Mouse (Mus musculus): ENCODE results near the gene Gm10337.

The Gm10337 gene

GRCm38 (mm10) chr15:102500479-102500878 is 3.0 kb upstream of the Gm10337 start:
- DNase-seq, result no peak

GRCm38 (mm10) chr15:102501084-102501814 is 2.3 kb upstream of the Gm10337 start:
- DNase-seq, result no peak

GRCm38 (mm10) chr15:102502254-102502840 is 1.2 kb upstream of the Gm10337 start:
- DNase-seq, result no peak

- no peak for DNase-seq
These were observed 631 bp downstream of the Gm10337 start for GRCm38 (mm10) chr15:102503924-102504782.

DNA sequence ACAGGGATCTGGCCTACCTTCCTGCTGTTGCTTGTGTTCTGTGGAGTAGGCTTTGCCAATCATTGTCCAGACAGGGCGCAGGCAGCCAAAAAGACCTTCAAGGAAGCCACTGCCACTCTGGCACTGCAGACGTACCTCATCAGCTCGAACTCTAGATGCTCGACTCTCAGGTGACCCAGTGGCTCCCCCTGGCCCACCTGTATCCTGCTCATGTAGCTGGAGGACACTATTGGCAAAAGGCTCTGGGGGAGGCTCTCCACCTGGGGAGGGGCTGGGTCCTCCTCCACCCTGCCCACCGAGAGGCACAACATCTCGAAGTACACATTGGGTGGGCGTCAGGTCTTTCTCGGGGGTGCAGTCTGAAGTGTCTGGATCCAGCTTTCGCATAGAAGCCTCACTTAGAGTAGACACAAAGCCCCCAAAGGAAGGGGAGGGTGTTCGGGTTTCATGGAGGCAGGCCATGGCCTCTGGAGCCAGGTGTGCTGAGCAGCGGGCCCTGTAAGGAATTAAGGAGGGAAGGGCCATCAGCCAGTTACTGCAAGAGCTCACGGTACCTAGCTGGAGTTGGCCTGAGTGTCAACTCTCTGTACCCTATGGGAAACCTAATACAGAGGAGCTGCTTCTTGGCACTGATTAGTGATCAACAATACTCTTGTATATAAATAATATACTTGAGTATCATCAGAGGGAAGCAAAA is 1.7 kb downstream of the Gm10337 start:
- DNase-seq, result no peak

GRCm38 (mm10) chr15:102505770-102506463 is 2.4 kb downstream of the Gm10337 start:
- DNase-seq, result no peak

DNA sequence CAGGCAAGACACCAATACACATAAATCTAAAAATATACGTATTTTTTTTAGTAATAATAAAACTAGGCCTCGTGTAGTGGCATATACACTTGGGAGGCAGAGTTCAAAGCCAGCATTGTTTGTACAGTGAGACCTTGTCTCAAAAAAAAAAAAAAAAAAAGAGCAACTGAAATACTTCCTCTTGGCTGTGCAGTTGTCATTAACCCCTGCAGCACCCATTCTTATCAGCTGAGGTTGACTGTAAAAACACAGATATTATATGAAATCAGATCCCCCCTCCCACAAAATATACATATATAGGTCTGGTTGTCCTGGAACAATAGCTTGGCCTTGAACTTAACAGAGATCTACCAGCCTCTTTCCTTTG is 2.9 kb downstream of the Gm10337 start:
- no peak for DNase-seq

- DNase-seq, result no peak
These were observed 3.3 kb downstream of the Gm10337 start for GRCm38 (mm10) chr15:102506864-102507263.

DNA sequence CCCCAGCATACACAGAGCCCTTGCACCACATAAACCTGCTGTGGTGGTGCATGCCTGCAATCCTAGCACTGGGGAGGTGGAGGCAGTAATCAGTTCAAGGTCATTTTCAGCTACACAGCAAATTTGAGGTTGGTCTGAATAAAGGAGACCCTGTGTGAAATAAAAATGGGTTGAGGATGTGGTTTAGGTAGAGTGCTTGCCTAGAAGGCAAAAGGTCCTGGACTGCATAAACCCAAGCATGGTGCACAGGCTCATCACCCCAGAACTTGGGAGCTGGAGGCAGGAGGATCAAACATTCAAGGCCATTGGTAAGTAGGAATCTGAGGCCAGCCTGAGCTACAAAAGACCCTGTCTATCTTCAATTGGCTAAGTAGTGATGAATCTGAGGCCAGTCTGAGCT is 4.0 kb downstream of the Gm10337 start:
- no peak for DNase-seq

DNA sequence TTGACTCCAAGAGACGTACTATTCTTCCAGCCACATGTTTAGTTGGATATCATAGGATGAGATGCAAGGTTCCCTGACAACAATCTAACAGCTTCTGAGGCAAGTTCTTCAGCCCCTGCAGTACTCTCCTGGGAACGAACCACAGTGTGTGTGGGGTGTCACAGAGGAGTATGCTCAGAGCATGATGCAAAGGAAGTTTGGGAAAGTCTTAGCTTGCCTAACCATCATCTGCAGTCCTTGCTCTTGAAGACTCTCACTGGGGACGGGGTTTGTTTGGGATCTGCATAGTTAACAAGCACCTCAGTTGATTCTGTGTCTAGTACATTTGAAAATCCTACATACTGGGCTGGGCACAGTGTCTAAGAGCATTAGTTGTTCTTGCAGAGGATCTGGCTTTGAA is 4.8 kb downstream of the Gm10337 start:
- DNase-seq, result no peak

DNA sequence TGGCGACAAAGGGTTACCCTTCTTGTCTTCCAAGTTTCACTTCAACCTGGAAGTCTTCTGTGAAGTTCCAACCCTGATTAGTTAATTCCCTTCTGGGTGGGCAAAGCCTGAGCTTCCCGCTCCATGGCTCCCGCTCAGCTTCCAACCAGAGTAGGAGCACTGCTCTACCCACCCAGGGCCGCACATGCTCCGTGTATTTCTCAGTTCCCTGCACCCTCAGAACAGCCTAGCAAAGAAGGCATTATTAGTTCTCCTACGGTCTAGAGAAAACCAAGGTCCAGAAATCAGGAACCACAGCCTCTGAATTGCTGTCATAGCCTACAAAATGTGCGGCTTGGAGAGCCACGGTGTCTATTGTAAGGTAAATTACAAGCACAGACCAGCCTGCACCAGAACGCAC is 6.6 kb downstream of the Gm10337 start:
- DNase-seq, result no peak

GRCm38 (mm10) chr15:102510590-102511284 is 7.2 kb downstream of the Gm10337 start:
- peak; percentile 85 for DNase-seq

- DNase-seq, result no peak
These were observed 7.8 kb downstream of the Gm10337 start for GRCm38 (mm10) chr15:102511285-102511833.

DNA sequence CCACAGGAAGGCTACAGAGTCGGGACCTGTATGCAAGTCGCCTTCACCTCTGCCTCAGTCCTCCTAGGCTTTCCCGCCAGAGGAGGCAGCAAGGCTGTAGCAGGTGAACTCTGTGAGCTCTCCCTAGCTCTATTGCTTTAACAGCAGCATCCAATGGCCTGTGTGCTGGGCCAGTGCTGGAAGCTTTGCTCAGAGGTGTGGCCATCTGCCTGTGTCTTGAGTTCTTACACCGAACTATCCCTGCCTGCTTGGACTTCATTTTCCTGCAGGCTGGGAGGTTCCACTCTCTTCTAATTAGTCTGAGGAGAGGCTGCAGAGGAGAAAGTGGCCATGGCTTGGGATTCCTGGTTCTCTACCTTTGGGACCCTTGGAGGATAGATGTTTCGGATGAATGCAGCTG is 8.5 kb downstream of the Gm10337 start:
- DNase-seq, result no peak

- no peak for DNase-seq
These were observed 8.9 kb downstream of the Gm10337 start for GRCm38 (mm10) chr15:102512471-102512870.

GRCm38 (mm10) chr15:102513004-102513403 is 9.5 kb downstream of the Gm10337 start:
- no peak for DNase-seq

DNA sequence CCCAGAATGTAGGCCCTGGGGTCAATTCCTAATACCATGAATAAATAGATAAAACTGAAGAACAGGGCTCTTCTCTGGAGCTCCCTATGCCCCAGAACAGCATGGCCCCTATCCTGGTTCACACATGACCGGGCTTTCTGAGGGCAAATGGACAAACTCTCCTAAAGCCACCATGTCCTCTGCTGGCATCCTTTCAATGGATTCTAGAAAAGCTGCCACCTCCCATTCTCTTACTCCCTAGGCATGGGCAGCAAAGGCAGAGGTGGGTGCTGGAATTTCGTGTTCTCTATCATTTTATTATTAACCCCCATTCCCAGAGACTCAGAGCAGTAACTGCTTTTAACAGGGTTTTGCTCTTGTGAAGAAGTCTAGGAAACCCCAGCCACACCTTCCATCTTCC is 11.7 kb downstream of the Gm10337 start:
- no peak for DNase-seq

DNA sequence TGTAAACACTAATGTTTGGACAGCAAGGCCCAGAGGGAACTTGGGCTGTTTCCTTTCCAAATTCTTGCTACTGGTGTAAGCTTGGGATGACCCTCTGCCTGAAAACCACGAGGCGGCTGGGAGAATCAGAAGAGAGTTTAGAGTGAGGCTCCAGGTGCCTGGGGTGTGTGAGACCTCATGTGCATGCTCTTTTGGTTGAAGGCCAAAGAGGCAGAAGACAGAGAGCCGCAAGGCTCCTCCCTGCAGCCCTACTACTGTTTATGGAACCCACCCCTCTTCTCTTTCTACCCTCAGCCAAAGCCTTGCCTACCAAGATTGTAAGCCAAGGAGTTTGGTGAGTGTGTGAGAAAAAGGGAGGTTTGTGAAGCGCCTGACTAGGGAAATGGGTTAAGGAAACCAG is 12.3 kb downstream of the Gm10337 start:
- no peak for DNase-seq

GRCm38 (mm10) chr15:102516293-102516692 is 12.8 kb downstream of the Gm10337 start:
- no peak for DNase-seq

DNA sequence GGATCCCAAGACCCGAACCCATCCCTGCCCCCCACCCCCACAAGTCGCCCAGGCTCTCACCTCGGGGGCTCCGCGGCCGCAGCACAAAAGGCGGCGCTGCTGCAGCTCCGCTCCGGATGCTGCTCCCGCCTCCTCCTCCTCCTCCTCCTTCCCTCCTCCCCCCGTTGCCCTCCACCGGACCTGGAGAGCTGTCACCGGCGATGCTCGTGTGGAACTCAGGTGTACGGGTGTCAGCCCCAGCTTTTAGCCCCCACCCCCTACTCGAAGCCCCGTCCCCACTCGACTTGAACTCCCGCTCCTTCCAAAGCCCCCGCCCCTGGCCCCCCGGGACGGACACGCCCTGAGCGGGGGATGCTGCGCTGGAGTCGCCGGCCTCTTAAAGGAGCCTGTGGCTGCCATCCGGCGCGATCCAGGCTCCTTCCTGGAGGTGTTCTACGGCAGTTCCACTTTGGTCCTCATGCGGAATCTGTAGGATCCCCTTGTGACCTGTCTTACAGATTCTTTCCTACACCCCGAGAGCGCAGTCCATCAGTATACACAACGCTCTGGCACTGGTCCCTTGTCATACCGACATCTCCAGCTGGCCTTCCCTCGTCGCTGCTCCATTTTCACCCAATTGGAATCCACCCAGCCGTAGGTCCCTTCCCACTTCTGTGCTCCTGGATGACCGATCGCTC is 13.3 kb downstream of the Gm10337 start, which contains the start of gene Map3k12:
Map3k12 (minus strand) TSS at position 337 of the 677 bp plus-strand sequence.
- DNase-seq, result peak; percentile 77

DNA sequence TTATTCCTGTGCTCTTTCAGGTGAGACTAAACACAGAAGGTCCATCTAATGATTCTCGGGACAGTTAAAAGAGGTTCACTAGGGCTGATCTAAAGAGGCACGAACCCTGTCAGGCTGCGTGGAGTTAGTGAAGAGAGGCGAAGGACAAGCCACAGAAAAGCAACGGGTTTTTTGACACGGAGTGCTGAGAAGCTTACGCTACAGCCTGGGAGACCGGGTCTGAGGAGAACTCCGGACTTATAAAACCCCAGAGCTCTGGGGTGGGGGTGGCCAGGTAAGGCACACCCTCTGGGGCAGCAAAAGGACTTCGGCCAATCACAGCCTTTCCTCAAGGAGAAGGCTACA is 14.1 kb downstream of the Gm10337 start:
- no peak for DNase-seq
